In the genomic region with DNA sequence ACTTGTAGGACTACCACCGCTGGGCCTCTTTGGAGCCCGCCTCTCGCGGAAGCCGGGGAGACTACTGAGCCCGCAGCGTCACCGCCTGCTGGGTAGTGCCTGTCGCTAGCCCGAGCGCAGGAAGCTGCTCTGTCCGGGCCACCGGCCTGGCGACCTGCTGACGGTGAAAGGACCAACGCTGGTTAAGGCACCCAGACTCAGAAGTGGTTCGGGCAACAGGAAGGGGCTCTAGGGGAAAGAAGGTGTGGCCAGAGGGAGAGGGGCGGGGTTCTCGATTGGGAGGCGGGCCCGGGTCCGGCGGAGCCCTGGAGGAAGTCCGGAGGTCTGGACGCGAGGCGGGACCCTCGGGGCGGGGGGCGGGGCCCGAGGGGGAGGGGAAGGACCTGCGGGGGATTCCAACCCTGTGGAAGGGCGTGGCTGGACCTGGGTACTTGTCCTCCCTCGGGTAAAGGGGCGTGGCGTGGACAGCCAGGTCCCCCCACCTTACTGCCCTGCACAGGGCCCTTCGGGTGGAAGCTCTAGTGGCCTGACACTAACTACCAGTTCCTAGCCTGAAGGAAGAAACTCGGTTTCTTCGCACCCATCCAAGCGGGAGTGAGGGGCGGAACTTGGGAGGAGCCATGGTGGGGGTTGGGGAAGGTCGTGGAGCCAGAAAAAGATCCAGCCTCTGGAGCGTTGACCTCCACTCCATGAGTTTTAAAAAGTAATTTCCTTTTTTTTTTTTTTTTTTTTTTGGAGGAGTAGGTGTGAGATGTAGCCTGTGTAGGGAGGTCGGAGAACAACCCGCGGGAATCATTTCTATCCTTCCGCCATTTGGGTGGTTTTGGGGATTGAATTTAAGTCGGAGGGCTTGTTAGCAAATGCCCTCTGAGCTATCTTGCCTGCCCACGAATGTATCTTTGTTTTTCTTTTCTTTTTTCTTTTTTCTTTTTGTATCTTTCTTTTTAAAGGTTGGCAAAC, we compare ENCODE assay signal across 8 mouse cellular contexts. TPM values are rescaled to one million over a fixed set of nuclear protein-coding genes. Genes with fewer than 3 reads are reported as not detected.
DNase-seq lines count a peak whose midpoint lies in the region; ATAC-seq and TF ChIP-seq lines count a peak whose summit lies in the region.

No protein-coding gene starts in this region.

- H3K4me1 ChIP-seq in hindbrain, postnatal 0 days (ENCODE audit: insufficient read depth, low read length) = peaks cover 11% of the 10 kb centered on the region; the same call in 1 of the 2 replicates
- peaks cover 38% of the 10 kb centered on the region for H3K4me1 ChIP-seq in midbrain, embryonic 10.5 days

- peak overlapping the region; percentile 79 for H3K27ac ChIP-seq in hindbrain, postnatal 0 days
- H3K27ac ChIP-seq in midbrain, embryonic 10.5 days (replicated peaks) = peak overlapping the region; percentile 89

- intact Hi-C loops in left cerebral cortex, postnatal 4 days (cut with DNase I) = no loop called here

- H3K4me2 ChIP-seq in hindbrain, postnatal 0 days (ENCODE audit: low read depth, low read length) = peak overlapping the region; percentile 82

- TF ChIP-seq CTCF in hindbrain, postnatal 0 days (IDR thresholded peaks at IDR 0.05; ENCODE audit: low read depth) = peak; percentile 8; the same call in 1 of the 2 replicates

- no peaks in the 10 kb centered on the region for H3K9me3 ChIP-seq in hindbrain, postnatal 0 days (ENCODE audit: low read length)
- no peaks in the 10 kb centered on the region for H3K9me3 ChIP-seq in midbrain, embryonic 10.5 days (replicated peaks)

- no peaks in the 10 kb centered on the region for H3K27me3 ChIP-seq in hindbrain, postnatal 0 days (ENCODE audit: insufficient read depth, low read length)
- no peaks in the 10 kb centered on the region for H3K27me3 ChIP-seq in midbrain, embryonic 10.5 days (ENCODE audit: low read depth, poor library complexity, severe bottlenecking)

- WGBS in hindbrain, postnatal 0 days = 2% methylated on average over 42 of the region's 49 CpGs
- WGBS in midbrain, embryonic 10.5 days = 2% methylated on average over 48 of the region's 49 CpGs

- ATAC-seq in common myeloid progenitor, adult 5-6 weeks (replicated peaks; ENCODE audit: low read depth, poor library complexity, severe bottlenecking) = peak; percentile 72
- ATAC-seq in hindbrain, postnatal 0 days = peak; percentile 83

- H3K9ac ChIP-seq in hindbrain, postnatal 0 days (replicated peaks; ENCODE audit: low read length) = peak overlapping the region; percentile 57

- peak overlapping the region; percentile 46 for H3K4me3 ChIP-seq in hindbrain, postnatal 0 days (ENCODE audit: low read length)
- H3K4me3 ChIP-seq in midbrain, embryonic 10.5 days = peak overlapping the region; percentile 70

- H3K36me3 ChIP-seq in hindbrain, postnatal 0 days (ENCODE audit: insufficient read depth, low read length) = no peaks in the 10 kb centered on the region
- H3K36me3 ChIP-seq in midbrain, embryonic 10.5 days = no peaks in the 10 kb centered on the region

- peak; percentile 93 to 97 for DNase-seq in adrenal gland, adult (ENCODE audit: inconsistent age in 2 of 2, low spot score in 1 of 2)
- peak; percentile 68 to 69 for DNase-seq in gastrocnemius, adult 8-10 months (ENCODE audit: low spot score in 2 of 2)
- peak; percentile 79 for DNase-seq in hindbrain, postnatal 0 days (ENCODE audit: low spot score)
- peak; percentile 86 for DNase-seq in left cerebral cortex, postnatal 4 days
- peak; percentile 97 for DNase-seq in midbrain, embryonic 10.5 days (ENCODE audit: low spot score)
- DNase-seq in right cerebral cortex, postnatal 36 days (ENCODE audit: low spot score in 2 of 2) = peak; percentile 34 to 53
- no peak for DNase-seq in adipocyte (ENCODE audit: low spot score)

RNA-seq across cellular contexts. Expression of a gene that starts 9.9 kb away (rescaled TPM):
- total RNA-seq in common myeloid progenitor, adult 5-6 weeks (2017) = not detected in 2 replicates
- total RNA-seq in gastrocnemius, adult 8-10 months (2022) = not detected
- total RNA-seq in hindbrain, postnatal 0 days (2014; rRNA removed) = 3.9 TPM in 1 of 2 replicates, not detected in the other
- polyA plus RNA-seq in hindbrain, postnatal 0 days (2015; fragmentation: Nextera tagmentation; extraction: Ambion mirVana) = 3.0 and 3.1 TPM in 2 replicates
- not detected for total RNA-seq in left cerebral cortex, postnatal 4 days (2021)
- polyA plus RNA-seq in midbrain, embryonic 10.5 days (2016; fragmentation: Nextera tagmentation; extraction: Ambion mirVana) = not detected in 2 replicates

RNA-seq across cellular contexts. Expression of a gene that starts 10.1 kb away (rescaled TPM):
- not detected in 2 replicates for total RNA-seq in common myeloid progenitor, adult 5-6 weeks (2017)
- total RNA-seq in gastrocnemius, adult 8-10 months (2022) = not detected
- not detected in 2 replicates for total RNA-seq in hindbrain, postnatal 0 days (2014; rRNA removed)
- 1.1 and 1.3 TPM in 2 replicates for polyA plus RNA-seq in hindbrain, postnatal 0 days (2015; fragmentation: Nextera tagmentation; extraction: Ambion mirVana)
- total RNA-seq in left cerebral cortex, postnatal 4 days (2021) = 1 to 10 TPM; 1.0 TPM
- polyA plus RNA-seq in midbrain, embryonic 10.5 days (2016; fragmentation: Nextera tagmentation; extraction: Ambion mirVana) = not detected in 2 replicates

RNA-seq across cellular contexts. Expression of a gene that starts 12.5 kb away (rescaled TPM):
- 80.7 and 93.1 TPM in 2 replicates for total RNA-seq in common myeloid progenitor, adult 5-6 weeks (2017)
- total RNA-seq in gastrocnemius, adult 8-10 months (2022) = 1 to 10 TPM in 2 of 4 experiments, under 1 TPM in 2; 0.19 to 1.1 (median 0.78) TPM
- 1,438 and 1,538 TPM in 2 replicates for total RNA-seq in hindbrain, postnatal 0 days (2014; rRNA removed)
- 1,583 and 1,620 TPM in 2 replicates for polyA plus RNA-seq in hindbrain, postnatal 0 days (2015; fragmentation: Nextera tagmentation; extraction: Ambion mirVana)
- total RNA-seq in left cerebral cortex, postnatal 4 days (2021) = 1,000 to 10,000 TPM; 1,277 to 1,311 TPM
- polyA plus RNA-seq in midbrain, embryonic 10.5 days (2016; fragmentation: Nextera tagmentation; extraction: Ambion mirVana) = 1,603 and 1,647 TPM in 2 replicates

RNA-seq across cellular contexts. Expression of a gene that starts 39.5 kb away (rescaled TPM):
- total RNA-seq in common myeloid progenitor, adult 5-6 weeks (2017) = 23.9 and 26.4 TPM in 2 replicates
- 10 to 100 TPM; 37.3 to 42.5 (median 41.0) TPM for total RNA-seq in gastrocnemius, adult 8-10 months (2022)
- 55.2 and 60.6 TPM in 2 replicates for total RNA-seq in hindbrain, postnatal 0 days (2014; rRNA removed)
- 25.3 and 27.1 TPM in 2 replicates for polyA plus RNA-seq in hindbrain, postnatal 0 days (2015; fragmentation: Nextera tagmentation; extraction: Ambion mirVana)
- total RNA-seq in left cerebral cortex, postnatal 4 days (2021) = 10 to 100 TPM; 38.5 to 40.7 TPM
- 20.2 and 25.0 TPM in 2 replicates for polyA plus RNA-seq in midbrain, embryonic 10.5 days (2016; fragmentation: Nextera tagmentation; extraction: Ambion mirVana)

RNA-seq across cellular contexts. Expression of a gene that starts 41.6 kb away (rescaled TPM):
- total RNA-seq in common myeloid progenitor, adult 5-6 weeks (2017) = 75.8 and 103 TPM in 2 replicates
- total RNA-seq in gastrocnemius, adult 8-10 months (2022) = 1 to 10 TPM; 6.7 to 9.7 (median 7.6) TPM
- total RNA-seq in hindbrain, postnatal 0 days (2014; rRNA removed) = 20.7 and 38.0 TPM in 2 replicates
- polyA plus RNA-seq in hindbrain, postnatal 0 days (2015; fragmentation: Nextera tagmentation; extraction: Ambion mirVana) = 56.6 and 62.1 TPM in 2 replicates
- total RNA-seq in left cerebral cortex, postnatal 4 days (2021) = 10 to 100 TPM; 39.8 to 43.5 TPM
- 276 and 278 TPM in 2 replicates for polyA plus RNA-seq in midbrain, embryonic 10.5 days (2016; fragmentation: Nextera tagmentation; extraction: Ambion mirVana)

Comparison
In these comparisons a context has a peak if more than half of its experiments do, and no peak if none do; other contexts are left out.
1. RNA of a gene that starts 12.5 kb away (total RNA-seq): 1,438 to 1,538 TPM in hindbrain, postnatal 0 days, 1,277 to 1,311 TPM in left cerebral cortex, postnatal 4 days and 80.7 to 93.1 TPM in common myeloid progenitor, adult 5-6 weeks; 0.19 to 1.1 TPM in gastrocnemius, adult 8-10 months; every median in the first group is over 10 times any median in the second.